Mouse (Mus musculus): ENCODE measurements around the gene Cenpb. TPM values are rescaled to one million over a fixed set of nuclear protein-coding genes. Genes with fewer than 3 reads are reported as not detected.

Cenpb gene
- total and polyA plus RNA-seq, 2 experiments from 2014 or later = 14.4 to 112 TPM

GRCm38 (mm10) chr2:131170936-131171335, 8.9 kb downstream of the Cenpb start:
- H3K9ac ChIP-seq (replicated peaks; ENCODE audit: low read length) = no peak overlapping the region; the same call in 1 of the 2 replicates
- peaks cover 4% of the 10 kb centered on the region for H3K4me1 ChIP-seq (ENCODE audit: insufficient read depth, low read length)
- H3K27me3 ChIP-seq (ENCODE audit: insufficient read depth, low read length) = 0 out of 2 replicates have a peak, but pooled peaks cover 8% of the 10 kb centered on the region
- H3K36me3 ChIP-seq (ENCODE audit: insufficient read depth, low read length) = no peaks in the 10 kb centered on the region
- DNase-seq (ENCODE audit: low spot score) = no peak
- WGBS = 35% methylated on average over 9 of the region's 9 CpGs
- no peak overlapping the region for H3K4me3 ChIP-seq (ENCODE audit: low read length)
- peak overlapping the region; percentile 16 for H3K4me2 ChIP-seq (ENCODE audit: low read depth, low read length)
- no peak for ATAC-seq
- no peaks in the 10 kb centered on the region for H3K9me3 ChIP-seq (ENCODE audit: low read length)
- no peak for TF ChIP-seq CTCF (IDR thresholded peaks at IDR 0.05; ENCODE audit: low read depth)
- no peak overlapping the region for H3K27ac ChIP-seq

GRCm38 (mm10) chr2:131168914-131169313, 11.0 kb downstream of the Cenpb start:
- no peak overlapping the region for H3K27ac ChIP-seq
- no peak overlapping the region for H3K9ac ChIP-seq (replicated peaks; ENCODE audit: low read length)
- 67% methylated on average over 1 of the region's 1 CpGs for WGBS
- H3K27me3 ChIP-seq (ENCODE audit: insufficient read depth, low read length) = 0 out of 2 replicates have a peak, but pooled peaks cover 8% of the 10 kb centered on the region
- H3K4me2 ChIP-seq (ENCODE audit: low read depth, low read length) = no peak overlapping the region
- H3K4me1 ChIP-seq (ENCODE audit: insufficient read depth, low read length) = no peaks in the 10 kb centered on the region
- ATAC-seq (no peak), DNase-seq (ENCODE audit: low spot score) (no peak)
- H3K36me3 ChIP-seq (ENCODE audit: insufficient read depth, low read length) = no peaks in the 10 kb centered on the region
- no peak for TF ChIP-seq CTCF (IDR thresholded peaks at IDR 0.05; ENCODE audit: low read depth)
- no peaks in the 10 kb centered on the region for H3K9me3 ChIP-seq (ENCODE audit: low read length)
- H3K4me3 ChIP-seq (ENCODE audit: low read length) = no peak overlapping the region

- TF ChIP-seq CTCF (IDR thresholded peaks at IDR 0.05; ENCODE audit: low read depth) = no peak
- H3K4me3 ChIP-seq (ENCODE audit: low read length) = no peak overlapping the region
- no peak for ATAC-seq
Observed at GRCm38 (mm10) chr2:131167984-131168383, 11.9 kb downstream of the Cenpb start.

GRCm38 (mm10) chr2:131166172-131166571, 13.7 kb downstream of the Cenpb start:
- Histone ChIP-seq H3K4me1 (ENCODE audit: insufficient read depth, low read length) (no peaks in the 10 kb centered on the region), H3K36me3 (ENCODE audit: insufficient read depth, low read length) (no peaks in the 10 kb centered on the region), H3K27ac (no peak overlapping the region), H3K4me3 (ENCODE audit: low read length) (no peak overlapping the region), H3K4me2 (ENCODE audit: low read depth, low read length) (no peak overlapping the region), H3K27me3 (ENCODE audit: insufficient read depth, low read length) (no peaks in the 10 kb centered on the region), H3K9ac (replicated peaks; ENCODE audit: low read length) (no peak overlapping the region), H3K9me3 (ENCODE audit: low read length) (no peaks in the 10 kb centered on the region)
- TF ChIP-seq CTCF (IDR thresholded peaks at IDR 0.05; ENCODE audit: low read depth) = no peak
- ATAC-seq (no peak), DNase-seq (ENCODE audit: low spot score) (no peak)
- WGBS = 85% methylated on average over 2 of the region's 2 CpGs

More at GRCm38 (mm10) chr2:131167984-131168383, 11.9 kb downstream of the Cenpb start:
- no peak overlapping the region for H3K9ac ChIP-seq (replicated peaks; ENCODE audit: low read length)
- no peak overlapping the region for H3K27ac ChIP-seq
- H3K9me3 ChIP-seq (ENCODE audit: low read length) = no peaks in the 10 kb centered on the region
- H3K27me3 ChIP-seq (ENCODE audit: insufficient read depth, low read length) = 0 out of 2 replicates have a peak, but pooled peaks cover 8% of the 10 kb centered on the region
- H3K4me2 ChIP-seq (ENCODE audit: low read depth, low read length) = no peak overlapping the region
- H3K36me3 ChIP-seq (ENCODE audit: insufficient read depth, low read length) = no peaks in the 10 kb centered on the region
- H3K4me1 ChIP-seq (ENCODE audit: insufficient read depth, low read length) = no peaks in the 10 kb centered on the region
- 89% methylated on average over 6 of the region's 6 CpGs for WGBS
- no peak for DNase-seq (ENCODE audit: low spot score)

GRCm38 (mm10) chr2:131163924-131164323, 15.9 kb downstream of the Cenpb start:
- H3K9me3 ChIP-seq (ENCODE audit: low read length) = no peaks in the 10 kb centered on the region
- no peak overlapping the region for H3K4me3 ChIP-seq (ENCODE audit: low read length)
- TF ChIP-seq CTCF (IDR thresholded peaks at IDR 0.05; ENCODE audit: low read depth) = no peak
- no peak overlapping the region for H3K4me2 ChIP-seq (ENCODE audit: low read depth, low read length)
- no peak overlapping the region for H3K27ac ChIP-seq
- no peaks in the 10 kb centered on the region for H3K4me1 ChIP-seq (ENCODE audit: insufficient read depth, low read length)
- no peak overlapping the region for H3K9ac ChIP-seq (replicated peaks; ENCODE audit: low read length)
- no peak for DNase-seq (ENCODE audit: low spot score)
- H3K36me3 ChIP-seq (ENCODE audit: insufficient read depth, low read length) = no peaks in the 10 kb centered on the region
- no peak for ATAC-seq
- no peaks in the 10 kb centered on the region for H3K27me3 ChIP-seq (ENCODE audit: insufficient read depth, low read length)
- 79% methylated on average over 7 of the region's 7 CpGs for WGBS

- no peak for ATAC-seq
- DNase-seq (ENCODE audit: low spot score) = peak; percentile 53
Observed at GRCm38 (mm10) chr2:131160671-131161111, 19.2 kb downstream of the Cenpb start.

GRCm38 (mm10) chr2:131159938-131160581, 19.8 kb downstream of the Cenpb start, which contains the start of gene 1700037H04Rik:
Gene 1700037H04Rik, minus strand, starts transcription at chr2:131160081.
- no peak for TF ChIP-seq CTCF (IDR thresholded peaks at IDR 0.05; ENCODE audit: low read depth)
- Histone ChIP-seq H3K9ac (replicated peaks; ENCODE audit: low read length) (peak within 1 kb of the TSS; percentile 82), H3K4me2 (ENCODE audit: low read depth, low read length) (peak within 1 kb of the TSS; percentile 93), H3K9me3 (ENCODE audit: low read length) (no peaks in the 10 kb centered on the region), H3K4me3 (ENCODE audit: low read length) (peak within 1 kb of the TSS; percentile 62), H3K27me3 (ENCODE audit: insufficient read depth, low read length) (no peaks in the 10 kb centered on the region), H3K4me1 (ENCODE audit: insufficient read depth, low read length) (peaks cover 13% of the 10 kb centered on the region), H3K36me3 (ENCODE audit: insufficient read depth, low read length) (no peaks in the 10 kb centered on the region; the same call in 1 of the 2 replicates), H3K27ac (peak within 1 kb of the TSS; percentile 83)
- peak; percentile 99 for DNase-seq (ENCODE audit: low spot score)
- under 1% methylated on average over 54 of the region's 54 CpGs for WGBS
- ATAC-seq = peak; percentile 98

More at GRCm38 (mm10) chr2:131160671-131161111, 19.2 kb downstream of the Cenpb start:
- Histone ChIP-seq H3K27ac (peak overlapping the region; percentile 83), H3K4me3 (ENCODE audit: low read length) (peak overlapping the region; percentile 62), H3K9ac (replicated peaks; ENCODE audit: low read length) (peak overlapping the region; percentile 82), H3K4me1 (ENCODE audit: insufficient read depth, low read length) (peaks cover 13% of the 10 kb centered on the region), H3K36me3 (ENCODE audit: insufficient read depth, low read length) (no peaks in the 10 kb centered on the region), H3K4me2 (ENCODE audit: low read depth, low read length) (peak overlapping the region; percentile 93), H3K27me3 (ENCODE audit: insufficient read depth, low read length) (no peaks in the 10 kb centered on the region), H3K9me3 (ENCODE audit: low read length) (no peaks in the 10 kb centered on the region)
- whole genome bisulfite sequencing = under 1% methylated on average over 17 of the region's 17 CpGs
- peak; percentile 49 for TF ChIP-seq CTCF (IDR thresholded peaks at IDR 0.05; ENCODE audit: low read depth)
